Mouse (Mus musculus): ENCODE results near the gene Eif3j1. TPM values are rescaled to one million over a fixed set of nuclear protein-coding genes. Genes with fewer than 3 reads are reported as not detected.
"Not testable (repeated sequence)": the region's sequence is repeated elsewhere in the genome, so short reads cannot be mapped to it uniquely, and the experiment has no call there.

The Eif3j1 gene
- total RNA-seq (2021): 10 to 100 TPM; 22.1 to 24.5 TPM

DNA sequence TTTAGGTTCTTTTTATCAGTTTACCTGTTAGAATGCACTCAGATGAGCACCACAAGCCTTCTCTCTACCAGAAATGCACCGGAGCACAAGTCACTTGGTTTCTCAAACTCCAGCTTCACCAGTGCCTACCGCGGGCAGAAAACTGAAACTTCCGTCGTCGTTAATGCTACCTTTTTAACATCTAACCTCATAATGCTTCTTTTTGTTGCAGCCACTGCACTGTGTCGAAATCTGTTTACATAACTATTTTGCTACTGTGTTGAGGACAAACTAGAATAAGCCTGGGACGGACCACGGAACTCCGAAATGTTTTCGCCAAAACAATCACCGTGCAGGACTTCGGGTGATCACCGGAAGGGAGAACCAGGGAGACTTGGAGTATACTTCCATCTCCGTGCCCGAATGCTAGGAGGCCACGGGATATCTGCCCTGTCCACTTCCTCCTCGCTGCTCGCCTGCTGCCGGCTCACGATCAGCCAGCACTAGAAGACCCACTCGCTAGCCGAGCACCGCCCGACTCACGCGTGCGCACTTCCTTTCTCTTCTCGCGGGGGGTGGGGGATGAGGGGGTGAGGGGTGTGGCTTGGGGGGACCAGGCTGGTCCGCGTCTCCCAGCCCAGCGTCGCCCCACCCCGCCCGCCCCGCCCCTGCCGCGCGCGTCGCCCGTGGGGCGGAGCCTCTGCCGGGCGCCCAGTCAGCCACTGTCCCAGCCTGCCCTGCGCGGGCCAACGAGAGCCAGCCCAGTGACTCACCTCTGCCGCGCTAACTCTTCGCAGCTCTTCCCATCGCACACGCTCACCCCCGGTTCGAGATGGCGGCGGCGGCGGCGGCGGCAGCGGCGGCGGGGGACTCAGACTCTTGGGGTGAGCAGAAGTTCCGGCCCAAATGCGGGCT lies at the start of gene Eif3j1:
Gene Eif3j1 (plus strand): TSS at position 685 of the 894 bp plus-strand sequence.
- intact Hi-C loops (cut with DNase I): no loop called here
- DNase-seq (ENCODE audit: extremely low spot score in 1 of 2, low spot score in 2 of 2): peak; percentile 76 to 93

DNA sequence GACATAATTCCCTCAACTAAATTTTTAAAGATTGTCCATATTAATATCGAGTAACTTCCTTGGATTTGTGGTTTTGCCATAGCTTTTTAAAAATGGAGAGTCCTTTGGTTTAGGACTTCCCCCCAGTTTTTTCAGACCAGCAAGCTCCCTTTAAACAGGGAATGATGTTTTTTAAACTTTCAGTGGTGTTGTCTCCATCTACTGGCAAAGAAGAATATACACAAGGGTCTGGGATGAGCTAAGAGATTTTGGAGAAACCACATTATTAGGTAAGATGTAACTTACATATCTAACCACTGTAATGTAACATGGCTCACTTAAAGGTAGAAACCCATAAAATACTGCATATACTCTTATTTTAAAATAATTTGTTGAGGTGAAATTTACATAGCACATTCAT lies 32.6 kb upstream of the Eif3j1 start:
- intact Hi-C loops (cut with DNase I): no loop called here
- no peak for DNase-seq (ENCODE audit: extremely low spot score in 1 of 2, low spot score in 2 of 2)

DNA sequence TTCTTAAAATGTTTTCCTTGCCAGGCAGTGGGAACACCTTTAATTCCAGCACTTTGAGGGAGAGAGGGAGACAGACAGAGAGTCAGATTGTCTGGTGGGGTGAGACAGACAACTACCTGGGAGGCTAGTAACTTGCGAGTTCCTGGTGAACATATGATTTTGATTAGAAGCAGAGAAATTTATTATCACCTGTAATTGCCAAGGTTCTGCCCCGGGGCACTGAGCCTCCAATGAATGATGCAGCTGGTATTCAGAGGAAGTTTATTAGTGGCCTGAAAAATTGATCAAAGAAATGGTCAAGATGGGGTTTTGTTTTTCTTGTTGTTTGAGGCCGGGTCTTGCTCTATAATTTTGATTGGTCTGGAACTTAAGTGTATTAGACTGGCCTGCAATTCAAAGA lies 19.5 kb upstream of the Eif3j1 start:
- intact Hi-C loops (cut with DNase I): no loop called here
- no peak for DNase-seq (ENCODE audit: extremely low spot score in 1 of 2, low spot score in 2 of 2)

DNA sequence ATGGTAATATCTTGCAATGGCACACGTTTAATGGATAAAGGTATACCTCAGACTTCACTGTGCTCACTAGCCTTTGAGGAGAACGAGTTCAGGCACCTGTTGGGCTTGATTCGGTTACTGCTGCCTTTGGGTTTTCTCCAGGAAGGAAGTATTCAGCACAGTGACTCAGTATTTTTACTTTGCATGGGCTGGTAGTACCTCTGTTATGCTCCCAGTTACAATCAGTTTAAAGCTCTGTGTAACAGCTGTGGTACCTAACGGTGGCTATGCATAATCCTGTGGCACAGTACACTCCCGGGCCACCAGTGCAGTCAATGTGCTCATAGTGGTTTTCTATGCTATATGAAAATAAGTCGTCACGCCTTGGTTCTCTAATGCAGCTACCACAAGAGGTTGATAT lies 16.9 kb upstream of the Eif3j1 start:
- intact Hi-C loops (cut with DNase I): no loop called here
- no peak for DNase-seq (ENCODE audit: extremely low spot score in 1 of 2, low spot score in 2 of 2)

DNA sequence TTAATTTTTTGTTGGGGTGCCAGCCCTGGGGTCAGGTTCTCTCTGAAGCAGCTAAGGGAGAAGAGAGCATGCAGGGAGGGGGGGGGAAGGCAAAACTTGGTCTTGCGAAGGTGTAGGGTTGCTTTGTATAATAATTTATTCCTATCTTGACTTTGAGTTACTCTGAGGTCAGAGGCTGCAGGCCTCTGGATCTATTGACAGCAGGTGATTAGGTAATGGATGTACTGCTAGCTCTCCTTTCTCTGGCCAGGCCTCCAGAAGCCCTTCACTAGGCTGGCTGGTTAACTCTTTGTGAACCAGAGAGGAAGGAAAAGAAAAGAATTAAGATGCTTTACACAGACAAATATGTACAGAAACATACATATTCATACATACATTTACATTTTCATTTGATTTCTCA lies 9.6 kb upstream of the Eif3j1 start:
- no peak for DNase-seq (ENCODE audit: extremely low spot score in 1 of 2, low spot score in 2 of 2)
- intact Hi-C loops (cut with DNase I): no loop called here

DNA sequence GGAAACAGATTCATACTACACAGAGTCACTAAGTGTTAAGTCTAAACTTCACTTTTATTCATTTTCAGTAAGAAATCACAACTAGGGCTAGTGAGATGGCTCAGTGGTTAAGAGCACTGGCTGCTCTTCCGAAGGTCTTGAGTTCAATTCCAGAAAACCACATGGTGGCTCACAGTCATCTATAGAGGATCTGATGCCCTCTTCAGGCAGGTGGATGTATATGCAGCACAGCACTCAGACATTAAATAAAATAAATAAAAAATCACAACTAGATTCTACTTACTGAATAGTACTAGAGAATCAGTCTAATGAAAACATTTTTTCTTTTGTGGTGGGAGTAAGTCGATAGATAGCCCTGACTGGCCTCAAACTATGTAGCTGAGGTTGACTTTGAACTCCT lies 6.1 kb upstream of the Eif3j1 start:
- intact Hi-C loops (cut with DNase I): no loop called here
- DNase-seq (ENCODE audit: extremely low spot score in 1 of 2, low spot score in 2 of 2): no peak

DNA sequence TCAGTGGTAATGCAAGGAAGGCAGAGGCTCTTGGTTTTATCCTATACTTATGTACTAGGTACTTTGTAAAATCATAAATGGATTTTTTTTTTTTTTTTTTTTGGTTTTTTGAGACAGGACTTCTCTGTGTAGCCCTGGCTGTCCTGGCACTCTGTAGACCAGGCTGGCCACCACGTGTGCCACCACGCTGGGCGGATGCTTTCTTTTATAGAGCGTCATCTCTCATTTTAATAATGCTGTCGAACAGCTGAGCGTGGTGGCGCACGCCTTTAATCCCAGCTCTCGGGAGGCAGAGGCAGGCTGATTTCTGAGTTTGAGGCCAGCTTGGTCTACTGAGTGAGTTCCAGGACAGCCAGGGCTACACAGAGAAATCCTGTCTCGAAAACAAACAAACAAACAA lies 1.3 kb upstream of the Eif3j1 start:
- intact Hi-C loops (cut with DNase I); DNase-seq (ENCODE audit: extremely low spot score in 1 of 2, low spot score in 2 of 2): not testable (repeated sequence)

DNA sequence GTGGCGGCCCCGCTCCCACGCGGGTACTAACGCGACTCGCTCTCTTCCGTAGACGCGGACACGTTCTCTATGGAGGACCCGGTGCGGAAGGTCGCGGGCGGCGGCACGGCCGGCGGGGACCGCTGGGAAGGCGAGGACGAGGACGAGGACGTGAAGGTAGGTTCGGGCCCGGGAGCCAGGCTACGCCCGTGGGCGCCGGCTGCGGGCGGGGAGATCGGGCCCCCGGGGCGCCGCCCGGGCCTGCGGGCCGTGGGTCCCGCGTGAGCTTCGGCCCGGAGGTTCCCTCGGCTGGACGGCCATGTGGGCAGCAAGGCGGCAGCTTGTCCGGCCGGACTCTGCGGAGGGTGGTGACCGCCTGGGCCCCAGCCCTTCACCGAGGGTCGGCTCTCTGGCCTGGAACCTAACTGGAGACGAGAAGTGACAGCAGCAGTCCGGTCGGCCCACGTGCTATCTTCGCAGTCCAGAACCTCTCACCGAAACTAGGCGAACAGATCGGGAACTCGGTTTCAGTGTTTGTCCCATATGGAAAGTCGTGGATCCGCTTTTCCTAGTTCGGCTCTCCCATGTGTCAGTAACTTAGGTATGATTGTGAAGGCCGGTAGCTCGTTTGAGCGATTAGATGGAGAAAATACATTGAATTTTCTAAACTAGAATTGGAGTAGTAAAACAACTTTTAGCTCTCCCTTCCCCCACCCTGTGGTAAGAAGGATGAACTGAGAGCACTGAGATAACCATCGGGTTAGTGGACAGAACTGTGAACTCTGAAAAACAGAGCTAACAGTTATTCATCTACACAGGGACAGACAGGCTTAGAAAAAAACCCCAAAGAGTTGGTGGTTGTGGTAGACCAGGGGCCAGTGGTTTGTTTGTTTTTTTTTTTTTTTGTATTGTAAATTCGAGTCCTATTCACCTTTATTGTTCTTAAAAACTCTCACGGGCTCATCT lies 682 bp downstream of the Eif3j1 start:
- peak; percentile 16 to 62 for DNase-seq (ENCODE audit: extremely low spot score in 1 of 2, low spot score in 2 of 2)

DNA sequence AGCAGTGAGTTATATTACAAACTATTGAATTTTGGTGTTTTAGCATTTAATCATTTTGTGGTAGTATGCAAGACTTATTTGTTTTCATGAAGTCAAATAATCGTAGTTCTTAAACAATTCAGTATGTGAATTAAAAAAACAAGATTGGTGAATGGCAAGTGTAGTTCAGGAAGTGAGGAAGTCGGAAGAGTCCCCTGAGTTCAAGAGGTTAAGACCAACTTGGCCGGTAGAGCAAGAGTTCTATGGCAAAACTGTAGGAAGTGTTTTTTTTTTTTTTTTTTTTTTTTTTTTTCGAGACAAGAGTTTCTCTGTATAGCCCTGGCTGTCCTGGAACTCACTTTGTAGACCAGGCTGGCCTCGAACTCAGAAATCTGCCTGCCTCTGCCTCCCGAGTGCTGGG lies 3.6 kb downstream of the Eif3j1 start:
- intact Hi-C loops (cut with DNase I): no loop called here
- DNase-seq (ENCODE audit: extremely low spot score in 1 of 2, low spot score in 2 of 2): no peak

More for the DNA sequence above, 682 bp downstream of the Eif3j1 start:
- intact Hi-C loops (cut with DNase I): no loop called here

DNA sequence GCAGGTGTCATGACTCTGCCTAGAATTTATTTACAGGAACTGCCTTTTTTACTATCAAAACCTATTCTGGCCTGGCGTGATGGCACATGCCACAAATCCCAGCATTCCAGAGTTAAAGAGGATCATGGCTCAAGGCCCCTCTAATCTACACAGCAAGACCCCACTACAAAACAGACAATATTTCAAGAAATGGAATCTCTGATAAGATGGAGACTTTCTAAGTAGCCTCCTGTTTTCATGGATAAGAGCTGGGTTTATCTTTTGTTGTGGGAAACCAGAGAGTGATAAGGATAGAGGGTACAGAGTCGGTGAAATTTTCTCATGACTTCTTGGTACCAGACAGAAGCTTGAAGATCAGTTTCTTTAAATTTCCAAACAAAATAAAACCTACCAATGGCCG lies 7.7 kb downstream of the Eif3j1 start:
- DNase-seq (ENCODE audit: extremely low spot score in 1 of 2, low spot score in 2 of 2): no peak
- intact Hi-C loops (cut with DNase I): no loop called here

DNA sequence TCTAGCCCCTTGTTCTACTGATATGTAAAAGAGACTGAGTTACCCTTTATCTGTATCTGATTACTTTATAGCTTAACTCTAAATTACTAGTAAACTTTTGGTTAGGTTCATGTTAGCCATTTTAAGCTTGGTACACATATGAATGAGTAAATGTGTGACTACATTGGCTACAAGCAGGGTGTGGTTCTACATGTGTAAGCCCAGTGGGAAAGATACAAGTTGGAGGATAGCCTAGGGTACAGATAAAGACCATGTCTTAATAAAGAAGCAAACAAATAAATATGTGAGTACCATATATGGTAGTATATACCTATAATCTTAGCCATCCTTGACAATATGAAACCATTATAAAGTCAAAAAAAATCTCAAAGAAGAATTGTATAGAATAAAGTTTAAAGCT lies 15.6 kb downstream of the Eif3j1 start:
- intact Hi-C loops (cut with DNase I): no loop called here
- no peak for DNase-seq (ENCODE audit: extremely low spot score in 1 of 2, low spot score in 2 of 2)

DNA sequence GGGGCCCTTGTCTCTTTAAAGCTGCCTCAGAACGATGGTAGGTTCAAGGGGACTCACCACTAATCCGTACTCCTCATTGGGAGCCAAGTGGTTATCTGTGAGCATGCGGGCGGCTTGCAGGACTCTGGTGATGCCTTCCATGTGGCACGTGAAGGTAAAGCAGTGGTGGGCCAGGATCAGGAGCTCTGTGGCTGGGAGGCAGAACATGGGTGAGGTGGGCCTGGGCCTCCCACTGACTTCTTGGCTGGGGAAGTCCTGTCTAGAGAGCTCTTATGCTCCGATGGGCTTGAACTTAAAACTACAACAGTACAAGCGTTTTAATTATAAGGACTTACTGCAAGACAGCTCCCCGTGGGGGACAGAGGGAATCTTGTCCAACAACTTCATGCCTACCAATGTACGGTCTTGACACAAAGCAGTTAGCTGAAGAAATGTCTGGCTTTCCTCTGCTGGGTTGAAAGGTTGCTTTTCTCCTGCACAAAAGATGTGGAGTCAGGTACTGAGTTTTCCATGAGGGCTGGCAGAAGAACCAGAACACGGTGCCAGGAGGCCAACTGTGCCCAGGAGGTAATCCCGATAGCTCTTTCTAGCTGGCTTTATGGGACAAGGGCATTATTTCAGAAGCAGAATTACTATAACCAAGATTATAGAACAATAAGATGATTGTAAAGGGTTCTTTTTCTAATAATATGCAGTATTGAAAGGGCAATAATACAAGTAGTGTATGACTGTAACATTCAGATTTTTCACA lies 31.2 kb downstream of the Eif3j1 start:
- intact Hi-C loops (cut with DNase I): no loop called here
- no peak for DNase-seq (ENCODE audit: extremely low spot score in 1 of 2, low spot score in 2 of 2)

DNA sequence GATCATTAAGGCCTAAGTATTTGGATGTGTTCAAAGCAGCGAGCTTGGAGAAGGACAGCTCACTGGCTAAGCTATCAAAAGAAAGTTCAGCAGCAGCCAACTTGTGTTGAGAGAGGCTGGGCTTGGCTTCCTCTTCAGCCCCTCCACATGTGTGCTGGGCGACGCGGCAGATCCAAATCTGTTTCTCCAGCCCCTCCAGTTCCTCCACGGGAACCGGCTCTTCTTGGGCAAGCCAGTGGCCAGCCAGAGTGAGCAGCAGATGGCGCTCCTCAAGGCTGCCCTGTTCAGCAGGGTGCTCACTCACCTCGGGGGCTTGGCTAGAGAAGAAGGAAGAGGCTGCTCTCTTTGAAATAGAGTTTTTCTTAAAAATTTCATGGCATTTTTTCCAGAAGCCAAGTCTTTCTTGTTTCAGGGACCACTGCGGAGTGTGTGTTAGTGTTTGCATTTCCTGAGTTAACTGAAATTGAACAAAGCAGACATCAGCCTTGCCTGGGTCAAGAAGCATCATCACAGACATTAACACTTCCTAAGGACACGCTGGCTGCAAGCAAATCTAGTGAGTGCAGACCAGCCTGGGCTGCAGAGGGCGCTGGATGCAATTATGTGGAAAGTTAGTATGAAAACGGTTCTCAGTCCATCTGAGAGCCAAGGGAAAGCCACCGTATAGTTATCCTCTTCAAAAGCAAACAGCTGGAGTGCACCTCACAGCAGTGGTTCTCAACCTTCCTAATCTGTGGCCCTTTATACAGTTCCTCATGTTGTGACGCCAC lies 37.0 kb downstream of the Eif3j1 start:
- intact Hi-C loops (cut with DNase I): no loop called here
- peak in 1 of 2 experiments; percentile 68 for DNase-seq (ENCODE audit: extremely low spot score in 1 of 2, low spot score in 2 of 2)

DNA sequence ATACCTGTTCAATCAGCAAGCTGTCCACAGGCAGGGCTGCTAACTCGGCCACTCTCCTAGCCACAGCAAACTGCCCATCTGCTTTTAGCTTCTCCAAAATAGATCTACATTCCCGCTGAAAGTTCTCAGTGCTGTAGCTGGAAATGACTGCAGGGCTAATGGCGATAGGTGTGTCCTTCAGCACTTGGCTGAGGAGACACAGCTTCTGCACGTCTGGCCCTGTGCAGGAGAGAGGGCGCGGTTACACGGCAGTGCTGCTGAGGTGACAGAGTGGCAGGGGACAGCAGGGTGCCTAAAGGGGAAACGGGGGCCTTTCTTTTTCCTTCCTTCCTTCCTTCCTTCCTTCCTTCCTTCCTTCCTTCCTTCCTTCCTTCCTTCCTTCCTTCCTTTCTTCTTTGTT lies 37.9 kb downstream of the Eif3j1 start:
- no peak for DNase-seq (ENCODE audit: extremely low spot score in 1 of 2, low spot score in 2 of 2)
- intact Hi-C loops (cut with DNase I): no loop called here

DNA sequence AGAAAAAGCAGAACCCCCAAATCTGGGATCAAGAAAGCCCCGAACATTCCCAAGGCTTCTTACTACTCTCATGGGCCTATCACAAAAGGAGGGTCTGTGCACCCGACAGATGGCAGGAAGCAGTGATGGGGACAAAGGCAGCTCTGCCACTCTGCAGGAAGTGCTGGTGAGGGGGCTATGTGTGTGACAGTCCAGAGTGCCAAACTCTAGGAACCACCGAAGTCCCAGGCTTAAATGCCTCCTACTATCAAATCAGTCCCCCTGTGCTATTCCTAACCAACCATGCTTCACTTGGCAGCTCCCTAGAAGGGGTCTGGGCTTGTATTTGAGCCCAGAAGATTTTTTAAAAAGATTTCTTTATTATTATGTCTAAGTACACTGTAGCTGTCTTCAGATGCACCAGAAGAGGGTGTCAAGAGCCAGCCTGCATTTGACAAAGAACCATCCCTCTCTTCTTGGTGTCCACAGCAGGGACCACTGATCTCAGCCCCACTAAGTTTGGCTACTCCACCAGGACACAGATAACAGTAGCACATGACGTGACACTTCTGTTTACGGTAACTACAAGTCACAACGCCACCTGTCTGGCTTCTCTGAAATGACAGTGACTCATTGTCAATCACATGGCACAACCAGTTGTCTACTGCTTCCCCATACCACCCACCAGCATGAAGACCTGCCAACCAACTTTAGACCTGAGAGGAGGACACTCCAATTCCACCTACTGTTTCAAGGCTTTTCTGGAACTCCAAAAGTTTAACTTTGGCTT lies 41.0 kb downstream of the Eif3j1 start:
- intact Hi-C loops (cut with DNase I): no loop called here
- DNase-seq (ENCODE audit: extremely low spot score in 1 of 2, low spot score in 2 of 2): no peak

DNA sequence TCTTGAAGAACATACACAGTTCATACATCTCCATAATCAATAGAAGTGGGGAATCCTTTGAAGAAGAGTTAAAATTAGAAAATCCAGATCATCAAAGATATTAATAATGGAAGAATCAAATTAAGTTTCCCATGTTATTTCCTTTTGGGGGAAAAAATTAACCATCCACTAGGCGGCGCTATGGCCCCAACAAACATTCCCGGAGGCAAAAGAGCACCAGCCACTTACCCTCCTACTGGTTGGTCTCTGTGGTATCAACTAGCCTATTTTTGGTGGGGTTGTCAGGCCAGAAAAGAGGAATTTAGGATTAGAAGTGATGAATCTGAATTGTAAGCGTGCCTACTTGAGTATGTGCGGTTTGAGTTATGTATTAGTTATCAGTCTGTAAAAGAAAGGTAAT lies 41.6 kb downstream of the Eif3j1 start:
- DNase-seq (ENCODE audit: extremely low spot score in 1 of 2, low spot score in 2 of 2): peak in 1 of 2 experiments; percentile 44
- intact Hi-C loops (cut with DNase I): loop anchor here (5.0 kb wide), 1 partner anchor 87 kb away; no protein-coding TSS in a partner anchor

DNA sequence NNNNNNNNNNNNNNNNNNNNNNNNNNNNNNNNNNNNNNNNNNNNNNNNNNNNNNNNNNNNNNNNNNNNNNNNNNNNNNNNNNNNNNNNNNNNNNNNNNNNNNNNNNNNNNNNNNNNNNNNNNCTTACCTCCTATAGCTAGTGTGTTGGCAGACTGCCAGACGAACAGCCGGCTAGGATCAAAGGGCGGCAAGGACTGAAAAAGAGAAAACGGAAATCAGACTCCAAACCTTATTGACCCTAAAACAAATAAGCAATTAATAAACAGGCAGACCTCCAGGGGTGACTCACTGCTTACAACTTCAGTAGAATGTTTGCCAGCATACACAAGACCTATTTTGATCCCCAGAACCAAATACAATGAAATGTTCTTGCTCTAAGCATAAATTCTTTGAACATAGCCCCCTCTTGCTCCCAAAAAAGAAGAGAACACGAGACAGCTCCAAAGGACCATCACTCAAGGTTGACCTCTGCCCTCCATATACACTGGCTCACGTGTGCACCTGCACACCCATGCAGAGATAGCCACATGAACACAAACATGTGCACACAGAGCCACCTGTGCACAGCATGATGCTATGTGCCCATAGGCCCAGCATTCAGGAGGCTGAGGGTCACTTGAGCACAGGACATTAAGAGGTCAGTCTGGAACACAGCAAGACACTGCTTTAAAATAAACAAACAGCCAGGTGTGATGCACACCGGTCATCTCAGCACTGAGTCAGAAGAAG lies 53.5 kb downstream of the Eif3j1 start:
- peak in 1 of 2 experiments; percentile 75 for DNase-seq (ENCODE audit: extremely low spot score in 1 of 2, low spot score in 2 of 2)
- intact Hi-C loops (cut with DNase I): no loop called here

All from left cerebral cortex, postnatal 10 days (tissue).